Mouse (Mus musculus): ENCODE data around the gene Rassf2. TPM values are rescaled to one million over a fixed set of nuclear protein-coding genes. Genes with fewer than 3 reads are reported as not detected.

The Rassf2 gene
- polyA plus RNA-seq, 1 experiment from 2014 or later: 3.2 TPM

- DNase-seq (ENCODE audit: low read depth, low spot score) (no peak), ATAC-seq (no peak)
- no peak for TF ChIP-seq CTCF (IDR thresholded peaks at IDR 0.05)
- H3K27me3 ChIP-seq: no peaks in the 10 kb centered on the region
- POLR2A ChIA-PET: no interaction called here
- CTCF ChIA-PET: interaction anchor here (2.0 kb wide), 1 partner anchor 11 kb away, joined by 7 read pairs; no protein-coding TSS in a partner anchor
- in situ Hi-C loops (cut with MboI; ENCODE audit: low pct_unique_long_range_greater_than_20kb): no loop called here
These were observed 24.6 kb downstream of the Rassf2 start for GRCm38 (mm10) chr2:132005445-132005844.

- in situ Hi-C loops (cut with MboI; ENCODE audit: low pct_unique_long_range_greater_than_20kb): no loop called here
- no peak for DNase-seq (ENCODE audit: low read depth, low spot score)
- TF ChIP-seq CTCF (IDR thresholded peaks at IDR 0.05): no peak
These were observed 25.4 kb downstream of the Rassf2 start for GRCm38 (mm10) chr2:132004495-132005136.

GRCm38 (mm10) chr2:132003916-132004315, 26.1 kb downstream of the Rassf2 start:
- ATAC-seq (no peak), DNase-seq (ENCODE audit: low read depth, low spot score) (no peak)
- H3K27me3 ChIP-seq: no peaks in the 10 kb centered on the region
- in situ Hi-C loops (cut with MboI; ENCODE audit: low pct_unique_long_range_greater_than_20kb): no loop called here
- TF ChIP-seq CTCF (IDR thresholded peaks at IDR 0.05): no peak
- POLR2A ChIA-PET: no interaction called here
- CTCF ChIA-PET: interaction anchor here (2.0 kb wide), 1 partner anchor 10 kb away, joined by 7 read pairs; no protein-coding TSS in a partner anchor

More at GRCm38 (mm10) chr2:132004495-132005136, 25.4 kb downstream of the Rassf2 start:
- ATAC-seq: no peak
- ChIA-PET CTCF (interaction anchor here (2.0 kb wide), 1 partner anchor 10 kb away, joined by 7 read pairs; no protein-coding TSS in a partner anchor), POLR2A (no interaction called here)
- no peaks in the 10 kb centered on the region for H3K27me3 ChIP-seq

- in situ Hi-C loops (cut with MboI; ENCODE audit: low pct_unique_long_range_greater_than_20kb): no loop called here
- H3K27me3 ChIP-seq: no peaks in the 10 kb centered on the region
- no peak for TF ChIP-seq CTCF (IDR thresholded peaks at IDR 0.05)
- POLR2A ChIA-PET: no interaction called here
- CTCF ChIA-PET: interaction anchor here (1.0 kb wide), 1 partner anchor 78 kb away, joined by 3 read pairs; no protein-coding TSS in a partner anchor
- ATAC-seq (no peak), DNase-seq (ENCODE audit: low read depth, low spot score) (no peak)
These were observed 28.2 kb downstream of the Rassf2 start for GRCm38 (mm10) chr2:132001696-132002334.

GRCm38 (mm10) chr2:131997356-131997755, 32.7 kb downstream of the Rassf2 start:
- CTCF ChIA-PET: interaction anchor here (2.0 kb wide), 1 partner anchor 15 kb away, joined by 7 read pairs; no protein-coding TSS in a partner anchor

GRCm38 (mm10) chr2:131996369-131996768, 33.7 kb downstream of the Rassf2 start:
- in situ Hi-C loops (cut with MboI; ENCODE audit: low pct_unique_long_range_greater_than_20kb): no loop called here
- ChIA-PET CTCF (interaction anchor here (2.0 kb wide), 1 partner anchor 14 kb away, joined by 7 read pairs; no protein-coding TSS in a partner anchor), POLR2A (no interaction called here)
- H3K27me3 ChIP-seq: no peaks in the 10 kb centered on the region
- no peak for TF ChIP-seq CTCF (IDR thresholded peaks at IDR 0.05)
- no peak for ATAC-seq
- DNase-seq (ENCODE audit: low read depth, low spot score): no peak

More at GRCm38 (mm10) chr2:131997356-131997755, 32.7 kb downstream of the Rassf2 start:
- no peak for DNase-seq (ENCODE audit: low read depth, low spot score)
- H3K27me3 ChIP-seq: no peaks in the 10 kb centered on the region
- in situ Hi-C loops (cut with MboI; ENCODE audit: low pct_unique_long_range_greater_than_20kb): no loop called here
- no peak for ATAC-seq
- POLR2A ChIA-PET: no interaction called here
- TF ChIP-seq CTCF (IDR thresholded peaks at IDR 0.05): no peak

- in situ Hi-C loops (cut with MboI; ENCODE audit: low pct_unique_long_range_greater_than_20kb): no loop called here
- CTCF ChIA-PET: interaction anchor here (1.4 kb wide), 1 partner anchor 13 kb away, joined by 4 read pairs; no protein-coding TSS in a partner anchor
These were observed 34.3 kb downstream of the Rassf2 start for GRCm38 (mm10) chr2:131995742-131996141.

GRCm38 (mm10) chr2:131994971-131995370, 35.1 kb downstream of the Rassf2 start:
- ATAC-seq: no peak
- no peaks in the 10 kb centered on the region for H3K27me3 ChIP-seq
- in situ Hi-C loops (cut with MboI; ENCODE audit: low pct_unique_long_range_greater_than_20kb): no loop called here
- no peak for TF ChIP-seq CTCF (IDR thresholded peaks at IDR 0.05)
- ChIA-PET CTCF (interaction anchor here (1.4 to 1.8 kb wide), 2 partner anchors 10 to 13 kb away, joined by 4 to 7 read pairs; no protein-coding TSS in a partner anchor), POLR2A (interaction anchor here (0.5 to 1.0 kb wide), 3 partner anchors 17 to 97 kb away, joined by 3 to 5 read pairs (median 4); no protein-coding TSS in a partner anchor)
- DNase-seq (ENCODE audit: low read depth, low spot score): no peak

More at GRCm38 (mm10) chr2:131995742-131996141, 34.3 kb downstream of the Rassf2 start:
- H3K27me3 ChIP-seq: no peaks in the 10 kb centered on the region
- ATAC-seq (no peak), DNase-seq (ENCODE audit: low read depth, low spot score) (no peak)
- TF ChIP-seq CTCF (IDR thresholded peaks at IDR 0.05): no peak
- POLR2A ChIA-PET: no interaction called here

GRCm38 (mm10) chr2:131993563-131994088, 36.4 kb downstream of the Rassf2 start:
- DNase-seq (ENCODE audit: low read depth, low spot score) (no peak), ATAC-seq (peak; percentile 45)
- TF ChIP-seq CTCF (IDR thresholded peaks at IDR 0.05): no peak
- H3K27me3 ChIP-seq: no peaks in the 10 kb centered on the region
- CTCF ChIA-PET: interaction anchor here (0.7 to 1.8 kb wide), 2 partner anchors 10 to 11 kb away, joined by 3 to 7 read pairs; no protein-coding TSS in a partner anchor
- POLR2A ChIA-PET: interaction anchor here (0.6 to 0.7 kb wide), 2 partner anchors 20 to 75 kb away, joined by 3 to 5 read pairs; no protein-coding TSS in a partner anchor
- in situ Hi-C loops (cut with MboI; ENCODE audit: low pct_unique_long_range_greater_than_20kb): no loop called here

- in situ Hi-C loops (cut with MboI; ENCODE audit: low pct_unique_long_range_greater_than_20kb): no loop called here
- DNase-seq (ENCODE audit: low read depth, low spot score) (no peak), ATAC-seq (no peak)
- no peaks in the 10 kb centered on the region for H3K27me3 ChIP-seq
- CTCF ChIA-PET: interaction anchor here (0.7 to 1.5 kb wide), 3 partner anchors 10 to 120 kb away, joined by 3 to 4 read pairs (median 3); no protein-coding TSS in a partner anchor
- POLR2A ChIA-PET: interaction anchor here (0.7 kb wide), 1 partner anchor 21 kb away, joined by 5 read pairs; no protein-coding TSS in a partner anchor
- TF ChIP-seq CTCF (IDR thresholded peaks at IDR 0.05): no peak
These were observed 36.9 kb downstream of the Rassf2 start for GRCm38 (mm10) chr2:131993151-131993550.

Measured in Patski (cell line).